Mouse (Mus musculus): ENCODE data around the gene Kirrel. TPM values are rescaled to one million over a fixed set of nuclear protein-coding genes. Genes with fewer than 3 reads are reported as not detected.
A peak's percentile ranks its signal among the peaks of the same experiment; 100 is the strongest.

The Kirrel gene
- polyA plus RNA-seq, 2 experiments: 11.3 to 46.6 TPM

DNA sequence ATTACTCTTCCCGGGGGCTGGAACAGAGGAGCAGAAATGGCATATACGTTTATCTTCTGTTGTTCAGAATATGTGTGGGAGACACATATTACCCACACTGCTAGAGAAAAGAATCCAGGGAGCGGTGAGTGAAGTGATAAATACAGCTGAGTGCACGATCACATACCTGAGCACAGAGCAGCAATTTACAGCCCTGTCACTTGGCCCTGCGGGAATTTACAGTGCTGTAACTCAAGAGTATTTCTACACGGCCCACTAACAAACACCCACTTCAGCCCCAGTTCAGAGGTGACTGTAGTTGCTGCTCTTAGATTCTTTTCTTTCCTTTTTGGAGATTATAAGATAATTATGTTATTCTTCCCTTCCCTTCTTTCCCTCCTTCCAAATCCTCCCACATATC lies 18.8 kb upstream of the Kirrel start:
- no peaks in the 10 kb centered on the region for H3K9me3 ChIP-seq (ENCODE audit: control insufficient read depth, low read length)
- ATAC-seq (ENCODE audit: low FRiP score, low read depth) (no peak), DNase-seq (ENCODE audit: low spot score) (no peak)
- no peaks in the 10 kb centered on the region for H3K27me3 ChIP-seq (ENCODE audit: control insufficient read depth, insufficient read depth, low read length)
- H3K4me1 ChIP-seq (ENCODE audit: control insufficient read depth, insufficient read depth, low read length): peaks cover 6% of the 10 kb centered on the region; the same call in 1 of the 2 replicates
- H3K36me3 ChIP-seq (ENCODE audit: control insufficient read depth, insufficient read depth, low read length): no peaks in the 10 kb centered on the region
- H3K4me3 ChIP-seq (replicated peaks; ENCODE audit: low read length): no peak overlapping the region
- no peak overlapping the region for H3K9ac ChIP-seq (ENCODE audit: low read depth, low read length, severe bottlenecking)
- 44% methylated on average over 6 of the region's 6 CpGs for WGBS
- no peak for TF ChIP-seq POLR2A (IDR thresholded peaks at IDR 0.05; ENCODE audit: borderline replicate concordance, extremely low read depth, insufficient read depth, insufficient read length)
- no peak overlapping the region for H3K27ac ChIP-seq (replicated peaks; ENCODE audit: low read depth, low read length)
- H3K4me2 ChIP-seq (replicated peaks; ENCODE audit: low read depth, low read length, severe bottlenecking): no peak overlapping the region

DNA sequence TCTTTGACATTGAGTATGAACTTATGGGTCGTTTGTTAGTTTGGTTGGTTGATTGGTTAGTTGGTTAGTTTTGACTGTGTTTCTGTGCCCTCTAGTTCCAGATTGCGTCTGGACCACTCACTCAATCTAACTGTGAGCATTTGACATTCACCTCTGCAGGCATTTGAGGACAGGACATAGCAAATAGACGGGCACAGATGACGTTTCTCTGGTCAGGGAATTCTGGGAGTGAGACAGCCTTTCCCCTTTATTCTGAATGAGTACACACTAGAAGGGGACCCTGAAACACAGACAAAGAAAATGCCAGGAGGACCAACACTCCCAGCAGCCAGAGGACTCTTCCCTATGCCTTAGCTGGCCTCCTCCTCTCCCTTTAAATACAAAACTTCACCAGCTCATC lies 2.1 kb upstream of the Kirrel start:
- WGBS: 73% methylated on average over 4 of the region's 4 CpGs
- Histone ChIP-seq H3K4me2 (replicated peaks; ENCODE audit: low read depth, low read length, severe bottlenecking) (no peak overlapping the region), H3K27ac (replicated peaks; ENCODE audit: low read depth, low read length) (no peak overlapping the region), H3K36me3 (ENCODE audit: control insufficient read depth, insufficient read depth, low read length) (no peaks in the 10 kb centered on the region), H3K4me1 (ENCODE audit: control insufficient read depth, insufficient read depth, low read length) (peaks cover 10% of the 10 kb centered on the region), H3K9ac (ENCODE audit: low read depth, low read length, severe bottlenecking) (no peak overlapping the region), H3K4me3 (replicated peaks; ENCODE audit: low read length) (no peak overlapping the region), H3K27me3 (ENCODE audit: control insufficient read depth, insufficient read depth, low read length) (no peaks in the 10 kb centered on the region), H3K9me3 (ENCODE audit: control insufficient read depth, low read length) (no peaks in the 10 kb centered on the region)
- DNase-seq (ENCODE audit: low spot score): no peak
- TF ChIP-seq POLR2A (IDR thresholded peaks at IDR 0.05; ENCODE audit: borderline replicate concordance, extremely low read depth, insufficient read depth, insufficient read length): no peak
- no peak for ATAC-seq (ENCODE audit: low FRiP score, low read depth)

GRCm38 (mm10) chr3:87175438-87175815 lies 880 bp upstream of the Kirrel start:
- H3K9me3 ChIP-seq (ENCODE audit: control insufficient read depth, low read length): no peaks in the 10 kb centered on the region
- no peak overlapping the region for H3K9ac ChIP-seq (ENCODE audit: low read depth, low read length, severe bottlenecking)
- ATAC-seq (ENCODE audit: low FRiP score, low read depth): no peak
- peak overlapping the region; percentile 77; the same call in 1 of the 2 replicates for H3K4me3 ChIP-seq (replicated peaks; ENCODE audit: low read length)
- peak; percentile 67 for DNase-seq (ENCODE audit: low spot score)
- H3K36me3 ChIP-seq (ENCODE audit: control insufficient read depth, insufficient read depth, low read length): no peaks in the 10 kb centered on the region
- peak overlapping the region; percentile 74 for H3K4me2 ChIP-seq (replicated peaks; ENCODE audit: low read depth, low read length, severe bottlenecking)
- H3K4me1 ChIP-seq (ENCODE audit: control insufficient read depth, insufficient read depth, low read length): peaks cover 21% of the 10 kb centered on the region
- 49% methylated on average over 3 of the region's 3 CpGs for WGBS
- no peak for TF ChIP-seq POLR2A (IDR thresholded peaks at IDR 0.05; ENCODE audit: borderline replicate concordance, extremely low read depth, insufficient read depth, insufficient read length)
- peak overlapping the region; percentile 93 for H3K27ac ChIP-seq (replicated peaks; ENCODE audit: low read depth, low read length)
- H3K27me3 ChIP-seq (ENCODE audit: control insufficient read depth, insufficient read depth, low read length): no peaks in the 10 kb centered on the region

DNA sequence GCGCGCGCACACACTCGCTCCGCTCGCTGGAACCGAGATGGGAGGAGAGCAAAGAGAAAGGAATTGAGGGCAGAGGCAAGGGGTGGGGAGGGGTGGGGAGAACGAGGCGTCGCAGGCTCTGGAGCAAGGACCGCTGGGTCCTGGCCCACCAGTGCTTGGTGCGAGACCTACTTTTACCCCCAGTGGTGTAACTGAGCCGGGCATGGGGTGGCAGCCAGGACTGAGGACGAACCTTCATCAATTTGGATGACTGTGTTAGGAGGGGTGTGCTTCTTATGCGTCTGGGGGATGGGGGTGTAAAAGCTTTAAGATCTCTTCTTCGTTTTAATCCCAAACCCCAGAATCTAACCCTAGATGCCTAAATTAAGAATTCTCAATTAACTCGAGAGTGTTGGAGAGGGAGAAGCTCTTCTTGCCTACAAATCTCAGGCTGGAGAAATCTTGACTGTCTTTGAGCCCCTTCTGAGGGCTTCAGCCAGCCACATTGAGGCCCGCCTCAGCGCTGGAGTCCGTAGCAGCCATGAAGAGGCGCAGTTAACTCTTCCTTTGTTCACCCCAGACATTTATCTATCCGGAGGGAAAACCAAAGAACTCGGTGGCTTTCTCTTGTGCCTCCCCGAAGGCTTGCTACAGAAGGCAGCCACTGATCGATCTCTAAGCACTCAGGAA lies 356 bp upstream of the Kirrel start:
- no peaks in the 10 kb centered on the region for H3K27me3 ChIP-seq (ENCODE audit: control insufficient read depth, insufficient read depth, low read length)
- peak overlapping the region; percentile 74 for H3K4me2 ChIP-seq (replicated peaks; ENCODE audit: low read depth, low read length, severe bottlenecking)
- H3K27ac ChIP-seq (replicated peaks; ENCODE audit: low read depth, low read length): peak overlapping the region; percentile 93
- 0 out of 2 replicates have a peak, but pooled peaks have one; percentile 6 for TF ChIP-seq POLR2A (IDR thresholded peaks at IDR 0.05; ENCODE audit: borderline replicate concordance, extremely low read depth, insufficient read depth, insufficient read length)
- H3K4me1 ChIP-seq (ENCODE audit: control insufficient read depth, insufficient read depth, low read length): peaks cover 27% of the 10 kb centered on the region
- no peaks in the 10 kb centered on the region for H3K36me3 ChIP-seq (ENCODE audit: control insufficient read depth, insufficient read depth, low read length)
- peak overlapping the region; percentile 77 for H3K4me3 ChIP-seq (replicated peaks; ENCODE audit: low read length)
- DNase-seq (ENCODE audit: low spot score) (no peak), ATAC-seq (ENCODE audit: low FRiP score, low read depth) (no peak)
- WGBS: 4% methylated on average over 25 of the region's 25 CpGs
- H3K9me3 ChIP-seq (ENCODE audit: control insufficient read depth, low read length): no peaks in the 10 kb centered on the region
- H3K9ac ChIP-seq (ENCODE audit: low read depth, low read length, severe bottlenecking): peak overlapping the region; percentile 91

- Histone ChIP-seq H3K27ac (replicated peaks; ENCODE audit: low read depth, low read length) (peak overlapping the region; percentile 93), H3K9me3 (ENCODE audit: control insufficient read depth, low read length) (no peaks in the 10 kb centered on the region), H3K4me3 (replicated peaks; ENCODE audit: low read length) (peak overlapping the region; percentile 77), H3K4me2 (replicated peaks; ENCODE audit: low read depth, low read length, severe bottlenecking) (peak overlapping the region; percentile 74), H3K9ac (ENCODE audit: low read depth, low read length, severe bottlenecking) (peak overlapping the region; percentile 91), H3K4me1 (ENCODE audit: control insufficient read depth, insufficient read depth, low read length) (peaks cover 38% of the 10 kb centered on the region), H3K36me3 (ENCODE audit: control insufficient read depth, insufficient read depth, low read length) (no peaks in the 10 kb centered on the region), H3K27me3 (ENCODE audit: control insufficient read depth, insufficient read depth, low read length) (no peaks in the 10 kb centered on the region)
- no peak for DNase-seq (ENCODE audit: low spot score)
- 0% methylated on average over 8 of the region's 8 CpGs for WGBS
- TF ChIP-seq POLR2A (IDR thresholded peaks at IDR 0.05; ENCODE audit: borderline replicate concordance, extremely low read depth, insufficient read depth, insufficient read length): no peak
- ATAC-seq (ENCODE audit: low FRiP score, low read depth): no peak
Measured at GRCm38 (mm10) chr3:87173486-87174085, 961 bp downstream of the Kirrel start.
